Mouse (Mus musculus) thymus, adult 2 months (tissue): ENCODE results near the gene Sesn2. TPM values are rescaled to one million over a fixed set of nuclear protein-coding genes. Genes with fewer than 3 reads are reported as not detected.
"Not testable (repeated sequence)": the region's sequence is repeated elsewhere in the genome, so short reads cannot be mapped to it uniquely, and the experiment has no call there.

Experiments
- DNase-seq: peaks from one replicate; pipeline ENCODE4 v3.0.0; 2021
- H3K27ac ChIP-seq: fragments of 200-500 bp; 2 replicates; pipeline ENCODE4 v1.5.1; 2012; ENCODE audit warnings: low read length, control low read depth; ENCODE audit not compliant: control insufficient read depth, insufficient read depth
- H3K27me3 ChIP-seq: fragments of 200-500 bp; 2 replicates; pipeline ENCODE4 v1.6.1; 2012; ENCODE audit warnings: mild to moderate bottlenecking, low read length, moderate library complexity, mixed read lengths; ENCODE audit not compliant: control insufficient read depth, insufficient read depth
- H3K36me3 ChIP-seq: fragments of 200-500 bp; 2 replicates; pipeline ENCODE4 v1.6.1; 2012; ENCODE audit warnings: mild to moderate bottlenecking, low read length, moderate library complexity; ENCODE audit not compliant: control insufficient read depth, insufficient read depth
- H3K4me1 ChIP-seq: fragments of 200-500 bp; replicated peaks from 2 replicates; pipeline ENCODE4 v1.6.1; 2012; ENCODE audit warnings: low read length; ENCODE audit not compliant: control insufficient read depth, insufficient read depth
- H3K4me3 ChIP-seq: fragments of 200-500 bp; 2 replicates; pipeline ENCODE4 v1.5.1; 2012; ENCODE audit warnings: mild to moderate bottlenecking, low read length, control low read depth, moderate library complexity; ENCODE audit not compliant: control insufficient read depth, insufficient read depth
- CTCF ChIP-seq: fragments of 200-500 bp; IDR thresholded peaks from 2 replicates; pipeline ENCODE4 v1.5.1; 2012; ENCODE audit warnings: mild to moderate bottlenecking, control low read depth, low read length, moderate library complexity, borderline replicate concordance; ENCODE audit not compliant: control insufficient read depth, poor library complexity, insufficient read depth; ENCODE audit errors: extremely low read depth
- POLR2A ChIP-seq: fragments of 200-500 bp; IDR thresholded peaks from 2 replicates; pipeline ENCODE4 v1.6.1; 2012; ENCODE audit warnings: mild to moderate bottlenecking, low read length, control low read depth, moderate library complexity; ENCODE audit not compliant: control insufficient read depth, poor library complexity, insufficient read depth; ENCODE audit errors: extremely low read depth
- WGBS: fragments of 180-500 bp; shearing (Covaris S2); methylation state at CpG from one replicate; pipeline ENCODE4 v1.1.7; 2018; 5-methylcytosine and 5-hydroxymethylcytosine counted together
- polyA plus RNA-seq: library from polyadenylated mRNA; depleted of rRNA; stranded (reverse); fragments of >200 nt; gene quantifications from 2 replicates; pipeline ENCODE4 v1.2.3, GENCODE M21; 2012

Gene Sesn2
- polyA plus RNA-seq, 1 experiment: 13.2 TPM

DNA sequence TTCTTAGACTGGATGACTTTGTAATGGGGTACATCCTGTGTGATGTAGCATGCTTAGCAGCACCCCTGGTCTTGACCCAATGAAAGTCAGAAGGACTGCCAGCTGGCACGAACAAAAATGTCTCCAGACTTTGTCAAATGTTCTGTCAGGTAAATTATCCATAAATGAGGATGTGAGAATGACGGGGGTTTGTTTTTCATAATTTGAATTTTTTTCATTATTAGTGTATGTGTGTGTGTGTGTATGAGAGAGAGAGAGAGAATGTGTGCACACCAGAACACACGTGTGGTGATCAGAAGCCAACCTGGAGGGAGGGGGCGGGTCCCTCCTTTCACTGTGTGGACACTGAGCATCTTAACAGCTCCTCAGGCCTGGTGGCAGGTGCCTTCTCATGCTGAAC lies 26.1 kb downstream of the Sesn2 start:
- 94% methylated on average over 4 of the region's 4 CpGs for WGBS
- Histone ChIP-seq H3K4me1 (no peaks in the 10 kb centered on the region), H3K36me3 (no peaks in the 10 kb centered on the region), H3K4me3 (no peak overlapping the region), H3K27me3 (no peaks in the 10 kb centered on the region), H3K27ac (no peak overlapping the region)
- no peak for DNase-seq
- no peak for TF ChIP-seq POLR2A
- no peak for TF ChIP-seq CTCF

DNA sequence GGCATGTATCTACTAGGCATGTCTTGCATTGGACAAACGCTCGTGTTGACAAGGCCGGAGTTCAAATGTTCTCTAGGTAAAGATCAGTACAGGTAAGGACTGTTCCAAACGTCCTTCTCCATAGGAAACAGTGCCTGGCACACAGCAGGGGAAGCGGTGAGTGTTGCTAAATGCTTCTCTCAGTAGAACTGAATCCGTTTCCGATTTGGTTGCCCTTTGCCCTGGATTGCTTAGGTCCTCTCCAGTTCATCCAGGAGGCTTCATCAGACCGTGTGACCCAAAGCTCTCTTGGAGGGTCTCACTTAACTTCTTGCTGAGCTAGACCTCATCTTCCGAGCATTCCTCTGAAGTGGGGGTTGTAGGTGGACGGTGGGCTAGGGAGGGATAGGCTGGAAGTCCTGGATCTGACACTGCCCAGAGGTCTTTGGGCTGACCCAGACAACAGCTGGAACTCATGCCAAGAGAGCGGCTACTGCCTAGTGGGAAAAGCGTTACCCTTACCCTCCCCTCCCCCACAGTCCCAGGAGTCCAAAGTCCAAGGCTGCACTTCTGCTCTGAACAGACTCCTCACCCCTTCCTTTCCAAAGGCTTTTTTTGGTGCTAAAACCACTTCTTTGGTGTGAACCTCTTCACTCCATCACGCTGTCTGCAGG lies 27.2 kb downstream of the Sesn2 start:
- Histone ChIP-seq H3K4me1 (no peaks in the 10 kb centered on the region), H3K4me3 (no peak overlapping the region), H3K27me3 (no peaks in the 10 kb centered on the region), H3K36me3 (no peaks in the 10 kb centered on the region), H3K27ac (no peak overlapping the region)
- WGBS: 93% methylated on average over 13 of the region's 13 CpGs
- TF ChIP-seq CTCF (no peak), POLR2A (no peak)
- DNase-seq: no peak

DNA sequence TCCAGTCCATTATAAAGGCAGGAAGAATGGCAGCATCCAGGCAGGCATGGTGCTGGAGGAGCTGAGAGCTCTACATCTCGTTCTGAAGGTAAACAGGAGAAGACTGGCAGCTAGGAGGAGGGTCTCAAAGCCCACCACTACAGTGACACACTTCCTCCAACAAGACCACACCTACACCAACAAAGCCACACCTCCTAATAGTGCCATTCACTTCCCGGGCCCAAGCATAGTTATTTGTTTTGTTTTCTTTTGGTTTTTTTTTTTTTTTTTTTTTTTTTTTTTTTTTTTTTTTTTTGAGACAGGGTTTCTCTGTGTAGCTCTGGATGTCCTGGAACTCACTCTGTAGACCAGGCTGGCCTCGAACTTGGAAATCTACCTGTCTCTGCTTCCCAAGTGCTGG lies 28.2 kb downstream of the Sesn2 start:
- not testable (repeated sequence) for H3K27me3 ChIP-seq, H3K4me1 ChIP-seq, H3K27ac ChIP-seq, H3K36me3 ChIP-seq, H3K4me3 ChIP-seq, DNase-seq
- 80% methylated on average over 3 of the region's 3 CpGs for WGBS

DNA sequence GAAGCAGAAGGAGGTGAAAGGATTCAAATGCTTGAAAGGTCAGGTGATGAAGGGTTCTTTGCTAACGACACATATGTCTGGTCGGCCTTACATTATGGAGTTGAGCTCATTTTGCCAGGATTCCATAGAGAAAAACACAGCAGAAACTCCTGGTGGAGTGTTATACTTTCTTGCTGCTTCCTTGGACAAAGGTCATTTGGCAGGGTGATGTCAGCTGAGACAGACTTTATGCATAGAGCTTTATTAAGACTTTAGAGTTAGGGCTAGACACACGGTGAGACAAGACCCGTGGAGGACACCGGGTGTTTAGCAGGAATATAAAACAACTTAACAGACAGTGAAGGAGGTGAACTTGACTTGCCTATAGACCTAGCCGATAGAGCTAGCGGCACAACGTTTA lies 32.5 kb downstream of the Sesn2 start:
- Histone ChIP-seq H3K36me3 (no peaks in the 10 kb centered on the region), H3K4me3 (no peak overlapping the region), H3K27ac (no peak overlapping the region), H3K27me3 (no peaks in the 10 kb centered on the region), H3K4me1 (no peaks in the 10 kb centered on the region)
- TF ChIP-seq CTCF (no peak), POLR2A (no peak)
- no peak for DNase-seq
- WGBS: 98% methylated on average over 8 of the region's 8 CpGs

DNA sequence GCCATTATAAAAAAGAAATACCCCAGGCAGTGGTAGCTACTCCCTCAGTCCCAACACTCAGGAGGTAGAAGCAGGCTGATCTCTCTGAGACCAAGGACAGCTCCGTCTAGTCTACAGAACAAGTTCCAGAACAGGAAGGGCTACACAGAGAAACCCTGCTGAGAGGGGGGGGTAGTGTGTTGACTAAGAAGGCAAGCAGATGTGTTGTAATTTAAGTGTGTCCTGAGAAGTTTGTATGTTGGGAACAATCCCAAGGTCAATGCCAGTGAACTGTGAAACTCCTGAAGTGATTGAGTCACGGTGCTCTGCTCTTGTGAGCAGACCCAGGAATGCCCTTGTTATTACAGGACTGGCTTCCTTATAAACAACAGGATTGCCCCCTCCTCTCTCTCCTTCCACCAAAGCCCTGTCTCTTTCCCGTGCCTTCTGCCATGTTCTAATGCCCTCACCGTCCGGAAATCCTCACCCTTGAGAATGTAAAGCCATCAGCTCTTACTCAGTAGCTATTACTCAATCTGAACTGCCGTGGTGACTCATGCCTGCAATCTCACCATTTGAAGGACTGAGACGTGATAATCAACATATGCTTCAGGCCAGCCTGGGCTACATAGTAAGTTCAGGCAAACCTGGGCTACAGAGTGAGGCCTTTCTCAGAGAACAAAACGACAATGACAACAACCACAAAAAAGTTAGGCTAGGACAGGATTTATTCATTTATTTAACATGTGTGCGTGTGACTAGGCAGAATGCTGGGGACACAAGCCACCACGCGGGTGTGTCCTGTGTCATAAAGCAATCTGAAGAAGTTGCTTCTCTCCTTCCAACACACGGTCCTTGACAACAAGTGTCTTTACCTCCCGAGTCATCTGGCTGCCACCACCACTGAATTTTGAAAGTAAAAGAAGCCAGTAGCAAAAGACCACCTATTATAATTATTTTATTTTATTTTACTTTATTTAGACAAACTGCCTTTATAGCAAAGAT lies 34.1 kb downstream of the Sesn2 start:
- 89% methylated on average over 13 of the region's 13 CpGs for WGBS
- no peak for DNase-seq
- TF ChIP-seq CTCF: no peak

DNA sequence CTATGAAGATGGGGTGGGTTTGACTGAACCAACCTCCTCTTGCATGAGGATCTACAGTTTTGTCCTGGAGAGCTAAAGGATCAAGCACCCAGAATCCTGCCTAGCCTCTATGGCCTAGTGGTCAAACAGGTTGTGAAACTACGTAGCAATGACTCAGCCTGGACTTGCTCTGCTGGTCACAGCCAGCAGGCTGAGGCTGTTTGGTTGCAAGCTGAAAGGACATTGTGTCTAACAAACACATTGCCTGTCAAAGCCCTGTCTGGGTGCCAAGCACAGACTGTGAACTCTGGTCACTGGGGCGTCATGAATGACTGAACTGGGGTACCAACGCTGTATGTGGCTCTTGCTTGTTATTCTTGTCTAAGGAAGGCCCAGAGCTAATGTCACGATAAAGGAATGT lies 35.7 kb downstream of the Sesn2 start:
- WGBS: 95% methylated on average over 4 of the region's 4 CpGs

More for the DNA sequence above, 34.1 kb downstream of the Sesn2 start:
- Histone ChIP-seq H3K36me3 (no peaks in the 10 kb centered on the region), H3K4me1 (no peaks in the 10 kb centered on the region), H3K27ac (no peak overlapping the region), H3K4me3 (no peak overlapping the region), H3K27me3 (no peaks in the 10 kb centered on the region)

More for the DNA sequence above, 35.7 kb downstream of the Sesn2 start:
- H3K27me3 ChIP-seq: no peaks in the 10 kb centered on the region
- no peak for DNase-seq
- H3K4me3 ChIP-seq: no peak overlapping the region
- no peaks in the 10 kb centered on the region for H3K4me1 ChIP-seq
- H3K36me3 ChIP-seq: no peaks in the 10 kb centered on the region
- no peak overlapping the region for H3K27ac ChIP-seq
- TF ChIP-seq CTCF: no peak
- no peak for TF ChIP-seq POLR2A
